Mouse (Mus musculus) erythroblast, embryonic 14.5 days (primary cell): Measurements from ENCODE around the gene Shb.

Source experiments
- GATA1 ChIP-seq: IDR thresholded peaks from 2 replicates; pipeline ENCODE4 v1.6.1; 2012; ENCODE audit warnings: low read length, inconsistent platforms, mixed read lengths
- TAL1 ChIP-seq: IDR thresholded peaks from 3 replicates; pipeline ENCODE4 v1.6.1; 2012; ENCODE audit warnings: low read length, inconsistent platforms, mixed read lengths

DNA sequence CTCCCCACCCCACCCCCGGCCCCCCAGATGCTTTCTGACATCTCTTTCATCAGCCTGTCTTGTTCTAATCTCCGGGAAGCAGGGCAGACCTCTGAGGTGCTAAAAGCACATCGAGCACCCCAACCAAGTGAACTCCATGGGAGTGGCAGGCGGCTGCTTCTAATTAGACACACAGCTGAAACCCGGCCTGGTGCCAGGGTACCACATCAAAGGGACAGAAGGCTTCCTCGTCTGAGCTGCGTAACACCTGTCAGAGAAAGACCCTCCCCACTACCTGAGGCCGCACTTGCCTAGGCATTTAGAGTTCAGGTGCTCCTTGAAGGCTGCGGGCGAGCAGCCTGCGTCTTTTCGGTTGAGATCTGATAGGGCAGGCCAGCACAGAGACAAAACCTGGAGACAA lies 67.7 kb downstream of the Shb start:
- TF ChIP-seq GATA1 (no peak), TAL1 (no peak)
